Mouse (Mus musculus): ENCODE measurements at regions not wholly inside any gene's neighbourhood (a gene's known extent, or its start where the extent isn't known, plus 50 kb on each side); places are given as distances from the start of the nearest gene placed in this dataset.

- no peak for ATAC-seq (replicated peaks; ENCODE audit: insufficient number of reproducible peaks, low FRiP score, low TSS enrichment, poor library complexity, severe bottlenecking)
Measured at GRCm38 (mm10) chr13:6040132-6040531, 178.8 kb downstream of the Klf6 start.

GRCm38 (mm10) chr13:6040663-6041062 is 179.4 kb downstream of the Klf6 start:
- no peak for ATAC-seq (replicated peaks; ENCODE audit: insufficient number of reproducible peaks, low FRiP score, low TSS enrichment, poor library complexity, severe bottlenecking)

- no peak for ATAC-seq (replicated peaks; ENCODE audit: insufficient number of reproducible peaks, low FRiP score, low TSS enrichment, poor library complexity, severe bottlenecking)
Measured at GRCm38 (mm10) chr13:6042495-6042894, 181.2 kb downstream of the Klf6 start.

GRCm38 (mm10) chr13:6059515-6060228 is 198.4 kb downstream of the Klf6 start:
- ATAC-seq (replicated peaks; ENCODE audit: insufficient number of reproducible peaks, low FRiP score, low TSS enrichment, poor library complexity, severe bottlenecking), result no peak

GRCm38 (mm10) chr13:6060229-6060845 is 199.1 kb downstream of the Klf6 start:
- peak; percentile 63; the same call in 1 of the 2 replicates for ATAC-seq (replicated peaks; ENCODE audit: insufficient number of reproducible peaks, low FRiP score, low TSS enrichment, poor library complexity, severe bottlenecking)

GRCm38 (mm10) chr13:6062305-6062704 is 201.0 kb downstream of the Klf6 start:
- ATAC-seq (replicated peaks; ENCODE audit: insufficient number of reproducible peaks, low FRiP score, low TSS enrichment, poor library complexity, severe bottlenecking), result no peak

- no peak for ATAC-seq (replicated peaks; ENCODE audit: insufficient number of reproducible peaks, low FRiP score, low TSS enrichment, poor library complexity, severe bottlenecking)
Measured at GRCm38 (mm10) chr13:6062729-6063386, 201.6 kb downstream of the Klf6 start.

- no peak for ATAC-seq (replicated peaks; ENCODE audit: insufficient number of reproducible peaks, low FRiP score, low TSS enrichment, poor library complexity, severe bottlenecking)
Measured at GRCm38 (mm10) chr13:6076978-6077825, 215.9 kb downstream of the Klf6 start.

GRCm38 (mm10) chr13:6085891-6086290 is 224.6 kb downstream of the Klf6 start:
- ATAC-seq (replicated peaks; ENCODE audit: insufficient number of reproducible peaks, low FRiP score, low TSS enrichment, poor library complexity, severe bottlenecking), result no peak

GRCm38 (mm10) chr13:6109018-6109657 is 247.9 kb downstream of the Klf6 start:
- ATAC-seq (replicated peaks; ENCODE audit: insufficient number of reproducible peaks, low FRiP score, low TSS enrichment, poor library complexity, severe bottlenecking), result no peak

- ATAC-seq (replicated peaks; ENCODE audit: insufficient number of reproducible peaks, low FRiP score, low TSS enrichment, poor library complexity, severe bottlenecking), result no peak
Measured at GRCm38 (mm10) chr13:6119703-6120102, 258.4 kb downstream of the Klf6 start.

GRCm38 (mm10) chr13:6127311-6127710 is 266.0 kb downstream of the Klf6 start:
- no peak for ATAC-seq (replicated peaks; ENCODE audit: insufficient number of reproducible peaks, low FRiP score, low TSS enrichment, poor library complexity, severe bottlenecking)

GRCm38 (mm10) chr13:6128903-6129302 is 267.6 kb downstream of the Klf6 start:
- no peak for ATAC-seq (replicated peaks; ENCODE audit: insufficient number of reproducible peaks, low FRiP score, low TSS enrichment, poor library complexity, severe bottlenecking)

GRCm38 (mm10) chr13:6131363-6131762 is 270.1 kb downstream of the Klf6 start:
- no peak for ATAC-seq (replicated peaks; ENCODE audit: insufficient number of reproducible peaks, low FRiP score, low TSS enrichment, poor library complexity, severe bottlenecking)

- no peak for ATAC-seq (replicated peaks; ENCODE audit: insufficient number of reproducible peaks, low FRiP score, low TSS enrichment, poor library complexity, severe bottlenecking)
Measured at GRCm38 (mm10) chr13:6137170-6137569, 275.9 kb downstream of the Klf6 start.

- no peak for ATAC-seq (replicated peaks; ENCODE audit: insufficient number of reproducible peaks, low FRiP score, low TSS enrichment, poor library complexity, severe bottlenecking)
Measured at GRCm38 (mm10) chr13:6142771-6143170, 281.5 kb downstream of the Klf6 start.

- ATAC-seq (replicated peaks; ENCODE audit: insufficient number of reproducible peaks, low FRiP score, low TSS enrichment, poor library complexity, severe bottlenecking), result no peak
Measured at GRCm38 (mm10) chr13:6153657-6154056, 292.4 kb downstream of the Klf6 start.

GRCm38 (mm10) chr13:6156191-6156590 is 294.9 kb downstream of the Klf6 start:
- ATAC-seq (replicated peaks; ENCODE audit: insufficient number of reproducible peaks, low FRiP score, low TSS enrichment, poor library complexity, severe bottlenecking), result no peak

- no peak for ATAC-seq (replicated peaks; ENCODE audit: insufficient number of reproducible peaks, low FRiP score, low TSS enrichment, poor library complexity, severe bottlenecking)
Measured at GRCm38 (mm10) chr13:6157029-6157428, 295.7 kb downstream of the Klf6 start.
